ENCODE assay signal across 8 mouse cellular contexts in the genomic region with DNA sequence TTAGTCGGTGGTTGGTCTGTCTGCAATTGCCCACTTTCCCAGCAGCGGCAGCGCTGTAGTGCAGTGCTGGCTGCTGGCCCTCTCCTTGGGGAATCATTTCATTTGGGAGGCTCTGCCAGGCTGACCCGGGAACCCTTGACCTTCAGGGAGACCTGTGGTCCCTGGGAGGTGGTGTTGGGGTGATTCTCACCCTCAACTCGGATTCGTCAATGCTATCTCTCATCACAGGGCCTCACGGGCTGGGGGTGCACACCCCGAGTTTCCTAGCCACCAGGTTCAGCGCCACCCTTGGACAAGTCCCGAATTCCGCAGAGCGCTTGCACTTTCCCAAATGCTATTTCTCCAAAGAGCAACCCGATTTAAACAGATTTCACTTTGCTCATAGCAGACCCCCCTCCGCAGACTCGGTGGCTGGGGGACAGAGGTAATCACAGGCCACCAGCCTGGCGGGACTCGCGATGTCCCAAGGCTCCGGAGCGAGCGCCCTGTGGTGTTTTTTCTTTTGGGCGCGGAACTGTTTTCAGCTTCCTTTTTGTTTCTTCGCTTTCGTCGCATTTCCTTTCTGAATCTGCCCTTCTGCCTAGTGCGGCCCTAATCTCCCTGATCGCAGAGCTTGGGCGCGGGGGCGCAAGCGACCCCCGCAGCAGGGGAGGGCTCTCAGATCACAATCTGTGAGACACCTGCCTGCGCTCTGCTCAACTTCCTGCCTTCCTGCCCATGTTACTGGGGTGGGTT.
A peak's percentile ranks its signal among the peaks of the same experiment; 100 is the strongest.
DNase-seq lines count a peak whose midpoint lies in the region; ATAC-seq and TF ChIP-seq lines count a peak whose summit lies in the region.

No protein-coding gene starts in this region.

- no peak for TF ChIP-seq EP300 in heart, postnatal 0 days (IDR thresholded peaks at IDR 0.05; ENCODE audit: low read depth)

- no peaks in the 10 kb centered on the region for H3K36me3 ChIP-seq in kidney, embryonic 14.5 days (ENCODE audit: control insufficient read depth, insufficient read depth, low read length)
- H3K36me3 ChIP-seq in E14TG2a.4 (ENCODE audit: insufficient read depth, low read length) = no peaks in the 10 kb centered on the region
- H3K36me3 ChIP-seq in heart, postnatal 0 days (replicated peaks; ENCODE audit: control insufficient read depth, insufficient read depth, low read length) = no peaks in the 10 kb centered on the region
- H3K36me3 ChIP-seq in liver, embryonic 15.5 days (replicated peaks) = no peaks in the 10 kb centered on the region
- no peaks in the 10 kb centered on the region for H3K36me3 ChIP-seq in thymus, adult 2 months (ENCODE audit: control insufficient read depth, insufficient read depth, low read length)

- H3K4me3 ChIP-seq in kidney, embryonic 14.5 days (ENCODE audit: low read length) = peak overlapping the region; percentile 48
- peak overlapping the region; percentile 74 for H3K4me3 ChIP-seq in E14TG2a.4 (replicated peaks; ENCODE audit: low read length)
- H3K4me3 ChIP-seq in cortical plate, adult 2 months (ENCODE audit: insufficient read depth, low read length) = 0 out of 2 replicates have a peak overlapping the region, but pooled peaks have one; percentile 11
- H3K4me3 ChIP-seq in heart, postnatal 0 days (ENCODE audit: low read depth, low read length) = peak overlapping the region; percentile 49
- H3K4me3 ChIP-seq in liver, embryonic 15.5 days (replicated peaks) = peak overlapping the region; percentile 41
- H3K4me3 ChIP-seq in thymus, adult 2 months (ENCODE audit: control insufficient read depth, insufficient read depth, low read length) = peak overlapping the region; percentile 59

- peak overlapping the region; percentile 60 for H3K9ac ChIP-seq in kidney, embryonic 14.5 days (ENCODE audit: low read depth, low read length)
- H3K9ac ChIP-seq in heart, postnatal 0 days (replicated peaks; ENCODE audit: low read depth, low read length) = peak overlapping the region; percentile 34
- no peak overlapping the region for H3K9ac ChIP-seq in liver, embryonic 15.5 days

- H3K4me1 ChIP-seq in kidney, embryonic 14.5 days (ENCODE audit: control insufficient read depth, insufficient read depth, low read length) = no peaks in the 10 kb centered on the region
- H3K4me1 ChIP-seq in E14TG2a.4 (replicated peaks; ENCODE audit: low read depth, low read length) = peaks cover 32% of the 10 kb centered on the region
- H3K4me1 ChIP-seq in cortical plate, adult 2 months (ENCODE audit: control insufficient read depth, insufficient read depth, low read length) = no peaks in the 10 kb centered on the region
- no peaks in the 10 kb centered on the region for H3K4me1 ChIP-seq in heart, postnatal 0 days (ENCODE audit: control insufficient read depth, insufficient read depth)
- H3K4me1 ChIP-seq in liver, embryonic 15.5 days (replicated peaks) = no peaks in the 10 kb centered on the region
- H3K4me1 ChIP-seq in thymus, adult 2 months (replicated peaks; ENCODE audit: control insufficient read depth, insufficient read depth, low read length) = peaks cover 57% of the 10 kb centered on the region

- peak; percentile 67 for ATAC-seq in kidney, embryonic 14.5 days (ENCODE audit: low FRiP score, low TSS enrichment)
- ATAC-seq in heart, postnatal 0 days (ENCODE audit: insufficient read depth, low read depth) = 0 out of 2 replicates have a peak, but pooled peaks have one; percentile 24
- ATAC-seq in liver, embryonic 15.5 days (ENCODE audit: insufficient read depth) = no peak
- no peak for ATAC-seq in erythroid progenitor cell, adult 5-6 weeks (replicated peaks; ENCODE audit: low FRiP score, poor library complexity, severe bottlenecking)

- no peaks in the 10 kb centered on the region for H3K9me3 ChIP-seq in kidney, embryonic 14.5 days (ENCODE audit: control insufficient read depth, low read length)
- H3K9me3 ChIP-seq in E14TG2a.4 (ENCODE audit: low read length) = no peaks in the 10 kb centered on the region
- H3K9me3 ChIP-seq in heart, postnatal 0 days (replicated peaks; ENCODE audit: control insufficient read depth, low read length) = no peaks in the 10 kb centered on the region
- H3K9me3 ChIP-seq in liver, embryonic 15.5 days (replicated peaks) = no peaks in the 10 kb centered on the region

- no peak overlapping the region for H3K27ac ChIP-seq in kidney, embryonic 14.5 days (ENCODE audit: low read depth, low read length)
- no peak overlapping the region for H3K27ac ChIP-seq in cortical plate, adult 2 months (ENCODE audit: insufficient read depth, low read length)
- H3K27ac ChIP-seq in heart, postnatal 0 days (ENCODE audit: low read depth) = peak overlapping the region; percentile 43; the same call in 1 of the 2 replicates
- H3K27ac ChIP-seq in liver, embryonic 15.5 days (replicated peaks) = no peak overlapping the region
- H3K27ac ChIP-seq in thymus, adult 2 months (ENCODE audit: control insufficient read depth, insufficient read depth, low read length) = peak overlapping the region; percentile 99

- peak overlapping the region; percentile 88 for H3K4me2 ChIP-seq in kidney, embryonic 14.5 days (replicated peaks; ENCODE audit: low read depth, low read length)
- H3K4me2 ChIP-seq in heart, postnatal 0 days (ENCODE audit: low read depth, low read length) = peak overlapping the region; percentile 77
- peak overlapping the region; percentile 62 for H3K4me2 ChIP-seq in liver, embryonic 15.5 days

- DNase-seq in kidney, adult 18-20 months = no peak
- no peak for DNase-seq in heart, postnatal 0 days (ENCODE audit: low spot score)
- peak; percentile 86 for DNase-seq in thymus, adult 2 months

- WGBS in kidney, embryonic 14.5 days = 2% methylated on average over 34 of the region's 34 CpGs
- 2% methylated on average over 34 of the region's 34 CpGs for WGBS in heart, postnatal 0 days
- 1% methylated on average over 34 of the region's 34 CpGs for WGBS in liver, embryonic 15.5 days (ENCODE audit: insufficient replicate concordance)
- 2% methylated on average over 34 of the region's 34 CpGs for WGBS in thymus, adult 2 months

- H3K27me3 ChIP-seq in kidney, embryonic 14.5 days (ENCODE audit: control insufficient read depth, insufficient read depth, low read length) = no peaks in the 10 kb centered on the region
- peaks cover 58% of the 10 kb centered on the region for H3K27me3 ChIP-seq in E14TG2a.4 (ENCODE audit: insufficient read depth, low read length)
- H3K27me3 ChIP-seq in heart, postnatal 0 days (ENCODE audit: control insufficient read depth, insufficient read depth, low read length) = peaks cover 4% of the 10 kb centered on the region; the same call in 1 of the 2 replicates
- H3K27me3 ChIP-seq in liver, embryonic 15.5 days = peaks cover 7% of the 10 kb centered on the region; the same call in 1 of the 2 replicates
- H3K27me3 ChIP-seq in thymus, adult 2 months (ENCODE audit: control insufficient read depth, insufficient read depth, low read length) = no peaks in the 10 kb centered on the region

- no peak for TF ChIP-seq POLR2A in cortical plate, adult 2 months (IDR thresholded peaks at IDR 0.05; ENCODE audit: extremely low read depth, insufficient read depth, low read length)
- peak; percentile 54 for TF ChIP-seq POLR2A in thymus, adult 2 months (IDR thresholded peaks at IDR 0.05; ENCODE audit: control insufficient read depth, extremely low read depth, insufficient read depth, low read length, poor library complexity)

- no peak for TF ChIP-seq CTCF in E14TG2a.4 (conservative IDR thresholded peaks at IDR 0.05; ENCODE audit: low read length)
- no peak for TF ChIP-seq CTCF in cortical plate, adult 2 months (IDR thresholded peaks at IDR 0.05; ENCODE audit: extremely low read depth, insufficient read depth, low read length)
- no peak for TF ChIP-seq CTCF in heart, postnatal 0 days (IDR thresholded peaks at IDR 0.05; ENCODE audit: low read depth)
- 0 out of 2 replicates have a peak, but pooled peaks have one; percentile 12 for TF ChIP-seq CTCF in thymus, adult 2 months (IDR thresholded peaks at IDR 0.05; ENCODE audit: borderline replicate concordance, control insufficient read depth, extremely low read depth, insufficient read depth, low read length, poor library complexity)

Comparison
In these comparisons a context has a peak if more than half of its experiments do, and no peak if none do; other contexts are left out.
1. ATAC-seq: peak in kidney, embryonic 14.5 days (single experiment) and heart, postnatal 0 days (single experiment); none in liver, embryonic 15.5 days (single experiment) and erythroid progenitor cell, adult 5-6 weeks (single experiment).
2. H3K27ac ChIP-seq: peak in heart, postnatal 0 days (single experiment) and thymus, adult 2 months (single experiment); none in kidney, embryonic 14.5 days (single experiment), cortical plate, adult 2 months (single experiment) and liver, embryonic 15.5 days (single experiment).
3. H3K4me3 ChIP-seq: peak in every context shown above with its lines; median percentile 74 in E14TG2a.4; 59 in thymus, adult 2 months; 49 in heart, postnatal 0 days; 48 in kidney, embryonic 14.5 days; 41 in liver, embryonic 15.5 days; 11 in cortical plate, adult 2 months.
4. Peak in every context shown above with its lines, with median percentiles within 50 percentile points of each other: H3K4me2 ChIP-seq.